Mouse (Mus musculus) gastrocnemius, adult 8-10 months (tissue): Measurements from ENCODE around the gene Prmt7. TPM values are rescaled to one million over a fixed set of nuclear protein-coding genes. Genes with fewer than 3 reads are reported as not detected.

Experiments
- DNase-seq, 2 experiments: peaks; one replicate each; pipeline ENCODE4 v3.0.0; 2022; ENCODE audit warnings: low spot score in 2 of 2
- total RNA-seq, 4 experiments: library from RNA; stranded (reverse); gene quantifications; 2 replicates each; pipeline ENCODE4 v1.2.4; 2022

Gene Prmt7
- total RNA-seq, 4 experiments from 2014 or later = 31.1 to 36.8 (median 34.2) TPM

DNA sequence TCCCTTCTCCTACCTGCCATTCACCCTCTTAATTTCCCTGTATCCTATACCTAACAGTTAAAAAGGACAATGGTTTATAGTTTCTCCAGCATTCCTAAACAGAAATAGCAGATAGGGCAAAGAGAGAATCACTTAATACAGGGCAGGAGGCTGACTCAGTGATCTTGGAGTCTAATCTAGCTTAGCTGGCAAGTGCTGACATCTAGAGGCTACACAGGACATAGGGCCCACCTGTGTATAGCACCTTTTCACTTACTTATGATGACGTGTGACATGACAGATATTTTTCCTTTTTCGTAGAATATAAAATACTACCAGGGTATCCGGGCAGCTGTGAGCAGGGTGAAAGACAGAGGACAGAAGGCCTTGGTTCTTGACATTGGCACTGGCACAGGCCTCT, 8.9 kb downstream of the Prmt7 start:
- DNase-seq = no peak

DNA sequence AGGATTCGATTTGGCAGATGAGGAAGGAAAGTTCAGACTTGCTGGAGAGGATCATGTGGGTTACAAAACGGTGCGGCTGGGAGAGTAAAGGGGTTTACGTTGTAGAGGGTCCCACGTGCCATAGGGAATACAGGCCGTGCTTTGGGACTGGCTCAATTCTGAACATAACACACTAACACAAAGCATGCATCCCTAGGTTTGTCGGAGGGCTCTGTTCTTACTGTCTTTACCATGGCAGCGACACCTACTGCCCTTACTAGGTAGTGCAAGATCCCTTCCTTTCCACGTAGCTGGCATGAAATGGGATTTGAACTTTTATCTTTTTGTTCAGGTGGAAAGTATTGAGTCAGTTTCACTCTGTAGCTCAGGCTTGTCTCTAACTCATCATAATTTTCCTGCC, 15.9 kb downstream of the Prmt7 start:
- no peak for DNase-seq

DNA sequence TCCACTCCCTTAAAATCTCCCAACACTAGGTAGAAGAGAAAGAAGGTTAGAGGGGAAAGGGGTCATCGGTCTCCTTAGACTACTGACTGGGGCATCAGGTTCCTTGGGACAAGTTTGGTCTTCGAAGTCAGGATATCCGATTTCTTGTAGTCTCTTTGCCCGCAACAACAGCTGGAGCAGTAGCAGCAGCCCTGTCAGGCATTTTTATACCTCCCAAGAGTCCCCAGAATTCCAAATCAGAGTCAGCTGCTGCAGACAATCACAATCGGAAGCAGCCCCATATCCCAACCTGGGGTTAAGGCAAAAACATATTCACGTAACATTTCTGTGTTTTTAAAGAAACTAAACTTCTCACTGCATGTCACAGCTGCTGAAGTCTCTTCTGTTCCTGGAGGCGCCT, 20.8 kb downstream of the Prmt7 start:
- DNase-seq = no peak

DNA sequence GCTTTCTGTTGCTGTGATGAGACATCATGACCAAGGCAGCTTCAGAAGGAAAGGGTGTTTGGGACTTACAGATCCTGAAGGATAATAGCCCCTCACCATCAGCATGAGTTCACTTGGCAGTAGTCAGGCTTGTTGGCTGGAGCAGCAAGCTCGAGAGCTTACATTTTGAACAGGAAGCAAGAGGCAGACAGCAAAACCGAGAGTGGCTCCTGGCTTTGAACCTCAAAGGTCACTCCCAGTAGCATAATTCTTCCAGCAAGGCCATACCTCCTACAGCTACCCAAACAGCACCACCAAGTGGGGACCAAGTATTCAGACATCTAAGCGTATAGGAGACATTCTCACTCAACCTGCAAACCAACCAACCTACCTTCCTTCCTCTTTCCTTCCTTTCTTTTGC, 22.0 kb downstream of the Prmt7 start:
- no peak for DNase-seq

DNA sequence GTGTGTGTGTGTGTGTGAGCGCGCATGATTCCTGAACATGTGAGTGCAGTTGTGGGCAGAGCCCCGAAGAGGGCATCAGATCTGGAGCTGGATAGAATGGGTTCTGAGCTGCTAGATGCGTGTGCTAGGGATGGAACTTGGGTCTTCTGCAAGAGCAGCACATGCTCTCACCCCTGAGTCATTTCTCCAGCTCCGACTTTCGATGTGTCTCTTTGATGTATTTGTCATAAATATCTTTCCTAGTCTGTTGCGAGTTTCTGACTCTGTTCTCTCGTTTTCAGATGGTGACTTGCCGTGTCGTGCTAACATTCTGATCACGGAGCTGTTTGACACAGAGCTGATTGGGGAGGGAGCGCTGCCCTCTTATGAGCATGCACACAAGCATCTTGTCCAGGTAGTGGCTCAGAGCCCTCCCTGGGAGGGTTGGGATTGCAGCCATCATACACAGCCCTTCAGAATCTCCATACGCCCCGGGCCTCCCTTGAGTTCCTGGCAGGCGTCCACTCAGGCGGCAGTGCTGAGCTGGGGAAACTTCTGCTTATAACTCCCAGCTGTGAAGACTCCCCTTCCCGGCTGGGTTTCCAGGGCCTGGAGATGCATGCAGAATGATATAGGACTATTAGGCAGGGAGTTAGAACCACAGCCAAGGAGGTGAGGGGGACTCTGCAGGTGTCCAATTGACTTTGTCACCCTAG, 24.0 kb downstream of the Prmt7 start:
- no peak for DNase-seq

DNA sequence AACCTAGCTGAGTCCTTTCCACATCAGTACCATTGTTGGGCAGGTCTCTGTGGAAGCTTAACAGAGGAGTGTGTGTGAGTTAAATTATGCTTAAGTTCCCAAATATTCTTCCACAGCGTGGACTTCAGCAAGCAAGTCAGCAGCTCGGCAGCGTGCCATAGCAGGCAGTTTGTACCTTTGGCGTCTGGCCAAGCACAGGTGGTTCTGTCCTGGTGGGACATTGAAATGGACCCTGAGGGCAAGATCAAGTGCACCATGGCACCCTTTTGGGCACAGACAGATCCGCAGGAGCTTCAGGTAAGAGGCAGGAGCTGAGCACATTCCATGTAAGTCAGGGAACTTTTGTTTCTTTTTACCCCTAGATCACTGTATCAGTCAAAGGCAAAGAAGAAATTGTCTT, 26.4 kb downstream of the Prmt7 start:
- DNase-seq = no peak

DNA sequence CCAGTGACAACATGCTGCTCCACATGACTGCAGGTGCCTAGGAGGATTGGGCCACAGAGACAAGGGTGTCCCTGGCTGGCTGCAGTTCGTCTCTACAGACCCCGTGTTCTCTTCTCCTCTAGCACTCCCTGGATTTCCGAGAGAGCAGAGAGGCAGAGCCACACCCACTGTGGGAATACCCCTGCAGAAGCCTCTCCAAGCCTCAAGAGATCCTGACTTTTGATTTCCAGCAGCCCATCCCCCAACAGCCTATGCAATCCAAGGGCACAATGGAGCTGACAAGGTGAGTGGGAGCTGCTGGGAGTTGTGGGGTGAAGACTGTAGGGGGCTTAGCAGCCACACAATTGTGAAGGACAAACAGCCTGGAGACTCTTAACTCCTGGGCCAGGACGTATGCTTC, 39.5 kb downstream of the Prmt7 start:
- no peak for DNase-seq

DNA sequence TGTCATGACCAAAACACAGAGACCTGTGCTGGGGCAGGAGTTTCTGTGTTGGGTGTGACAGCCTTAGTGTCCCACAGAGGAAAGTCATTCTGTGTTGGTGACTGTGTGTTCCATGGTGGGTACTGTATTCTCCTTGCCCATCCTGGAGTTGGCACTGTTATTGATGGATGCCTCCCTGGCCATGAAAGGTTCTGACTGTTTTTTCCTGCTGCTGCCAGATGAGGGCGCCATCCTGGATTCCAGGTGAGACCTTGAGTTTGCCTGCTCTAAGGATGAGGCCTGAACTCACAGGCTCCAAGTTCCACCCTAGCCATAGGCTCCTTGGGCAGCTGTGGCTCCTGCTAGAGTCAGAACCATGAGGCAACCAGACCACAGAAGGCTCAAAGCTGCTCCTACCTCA, 47.4 kb downstream of the Prmt7 start:
- no peak for DNase-seq

DNA sequence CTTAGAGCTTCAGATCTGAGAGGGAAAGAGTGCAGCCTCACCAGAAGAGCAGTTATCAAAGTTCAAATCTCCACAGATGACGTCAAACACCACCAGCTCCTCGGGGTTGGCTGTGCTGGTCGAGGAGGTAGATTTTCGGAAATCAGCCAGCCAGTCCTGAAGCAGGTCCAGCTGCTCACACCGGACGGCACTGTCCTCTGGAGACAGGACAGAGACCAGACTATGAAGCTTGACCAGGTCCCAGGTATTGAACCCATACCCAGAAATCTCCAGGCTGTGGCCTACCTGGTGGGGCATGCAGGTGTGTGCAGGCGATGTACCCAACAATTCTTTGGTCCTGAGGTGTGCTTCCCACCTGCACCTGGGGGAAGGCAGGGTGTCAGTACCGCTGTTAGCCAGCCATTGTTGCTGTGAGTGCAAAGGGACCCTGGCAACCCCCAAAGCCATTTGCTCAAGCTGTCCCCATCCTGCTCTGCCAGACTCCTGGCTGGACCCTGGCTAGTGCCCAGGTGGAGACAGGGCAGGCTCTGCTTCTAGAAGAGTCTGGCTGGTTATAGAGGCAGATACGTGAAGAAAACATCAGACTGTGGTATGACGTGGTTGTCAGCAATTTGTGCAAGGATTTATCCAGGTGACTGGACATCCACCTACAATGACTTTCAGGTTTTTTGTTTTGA, 49.0 kb downstream of the Prmt7 start:
- no peak for DNase-seq

DNA sequence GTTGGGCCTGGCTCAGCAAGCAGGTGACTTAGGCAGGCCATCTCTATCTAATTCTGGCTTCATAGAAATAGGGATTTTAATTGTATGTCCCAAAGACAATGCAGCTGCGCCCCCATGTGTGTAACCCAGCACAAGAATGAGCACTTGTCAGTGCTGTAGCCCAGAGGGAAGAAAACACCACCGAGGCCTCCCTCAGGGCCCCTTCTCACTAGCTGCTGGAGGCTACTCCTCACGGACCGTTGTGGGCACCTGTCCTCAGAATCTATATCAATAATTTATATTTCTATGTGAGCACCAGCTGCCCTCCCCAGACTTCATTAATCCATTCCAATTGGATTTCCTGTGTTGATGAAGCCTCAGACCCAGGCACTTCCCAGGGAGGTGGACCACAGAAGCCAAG, 50.2 kb downstream of the Prmt7 start:
- no peak for DNase-seq

DNA sequence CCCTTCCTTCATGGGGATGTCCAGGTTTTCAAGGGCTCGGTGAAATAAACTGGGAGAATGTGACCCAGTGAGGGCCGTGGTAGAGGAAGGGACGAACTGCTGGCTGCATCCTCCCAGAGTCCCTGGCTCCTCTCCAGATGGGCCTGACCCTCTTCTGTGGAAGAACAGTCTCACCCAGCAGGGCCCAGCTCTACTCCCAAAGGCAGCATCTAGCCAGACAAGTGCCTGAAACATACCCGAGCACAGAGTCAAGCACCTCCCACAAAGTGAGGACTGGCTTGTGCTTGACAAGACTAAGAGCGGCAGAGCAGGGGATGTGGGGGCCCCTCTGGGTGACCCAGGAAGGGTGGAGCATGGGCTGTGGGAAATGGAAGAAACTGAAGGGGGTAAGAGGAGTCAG, 51.6 kb downstream of the Prmt7 start:
- peak; percentile 12 to 13 for DNase-seq

DNA sequence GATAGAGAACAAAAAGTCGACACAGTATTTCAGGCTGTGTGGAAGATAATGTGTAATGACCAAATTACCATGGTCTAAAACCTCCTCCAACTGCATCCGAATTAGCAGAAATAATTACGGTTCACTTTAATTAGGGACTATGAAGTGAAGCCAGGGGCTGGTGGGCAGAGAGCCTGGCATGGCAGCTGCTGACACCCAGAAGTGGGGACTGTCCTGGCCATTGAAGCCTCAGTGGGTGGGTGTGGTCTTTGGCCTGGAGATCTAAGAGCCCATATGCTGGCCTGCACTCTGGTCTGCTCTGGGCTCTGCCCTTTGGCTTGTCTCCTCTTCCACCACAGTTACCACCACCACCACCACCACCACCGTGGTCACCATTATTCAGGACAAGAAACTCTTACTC, 53.2 kb downstream of the Prmt7 start:
- DNase-seq = no peak

DNA sequence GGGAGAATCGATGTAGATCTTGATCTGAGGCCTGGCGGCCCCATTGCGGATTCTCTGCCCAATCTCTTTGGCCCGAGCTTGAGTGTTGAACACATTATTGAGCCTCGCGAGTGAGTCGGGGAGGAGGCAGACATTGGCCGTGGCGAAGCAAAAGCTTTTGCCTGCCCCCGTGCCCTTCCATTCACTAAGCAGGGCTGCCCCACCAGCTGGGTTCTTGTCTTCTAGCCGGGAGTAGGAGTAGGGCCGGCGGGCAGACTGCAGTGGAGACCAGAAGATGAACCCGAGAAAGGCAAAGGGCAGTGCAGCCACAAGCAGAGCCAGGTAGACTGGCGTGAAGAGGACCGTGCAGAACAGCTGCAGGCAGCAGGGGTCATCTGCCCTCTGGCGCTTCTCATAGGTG, 54.7 kb downstream of the Prmt7 start:
- no peak for DNase-seq

DNA sequence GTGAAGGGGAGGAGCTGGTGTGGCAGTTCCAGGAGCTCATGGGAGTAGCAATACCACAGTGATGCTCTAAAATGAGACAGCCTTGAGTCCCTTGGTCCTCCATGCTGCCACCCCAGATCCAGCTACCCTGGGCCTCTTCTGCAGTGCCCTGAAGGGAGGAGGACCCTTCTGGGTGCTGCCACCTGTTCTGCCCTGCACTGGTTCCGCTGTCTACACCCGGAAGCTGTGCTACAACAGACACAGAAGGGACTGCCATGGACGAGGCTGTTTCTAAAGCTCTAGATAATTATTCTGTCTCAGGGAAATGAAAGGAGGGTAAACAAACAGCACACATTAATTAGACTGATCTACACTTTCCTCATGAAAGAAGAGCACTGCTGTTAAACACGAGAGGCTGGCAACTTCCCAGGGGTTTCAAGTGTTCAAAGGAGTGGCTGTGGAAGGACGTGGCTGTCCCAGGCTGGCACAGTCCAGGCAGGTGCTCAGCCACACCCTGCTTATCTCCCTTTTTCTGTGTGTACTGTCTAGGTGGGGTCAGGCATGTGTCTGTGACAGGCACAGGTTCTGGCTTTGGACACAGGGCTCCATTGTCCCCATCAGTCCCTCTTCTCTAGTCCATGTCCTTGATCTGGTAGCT, 58.1 kb downstream of the Prmt7 start:
- no peak for DNase-seq

DNA sequence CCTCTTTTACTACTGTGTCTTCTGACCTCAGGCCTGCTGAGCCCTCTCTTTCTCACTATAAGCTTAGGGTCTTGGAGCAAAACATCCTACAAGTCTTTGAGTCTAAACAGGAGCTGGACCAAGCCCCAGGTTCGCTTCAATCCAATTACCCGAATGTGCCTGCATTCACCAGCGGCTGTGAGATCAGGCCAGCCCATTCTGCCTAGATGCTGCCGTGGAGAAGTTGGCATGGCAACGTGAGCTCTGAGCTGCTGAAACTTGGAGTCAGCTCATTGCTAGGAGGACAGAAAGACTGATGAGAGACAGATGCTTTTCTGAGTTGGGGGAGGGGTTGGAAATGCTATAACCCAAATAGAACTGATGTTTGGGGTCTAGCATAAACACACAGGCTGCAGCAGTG, 60.1 kb downstream of the Prmt7 start:
- no peak for DNase-seq

DNA sequence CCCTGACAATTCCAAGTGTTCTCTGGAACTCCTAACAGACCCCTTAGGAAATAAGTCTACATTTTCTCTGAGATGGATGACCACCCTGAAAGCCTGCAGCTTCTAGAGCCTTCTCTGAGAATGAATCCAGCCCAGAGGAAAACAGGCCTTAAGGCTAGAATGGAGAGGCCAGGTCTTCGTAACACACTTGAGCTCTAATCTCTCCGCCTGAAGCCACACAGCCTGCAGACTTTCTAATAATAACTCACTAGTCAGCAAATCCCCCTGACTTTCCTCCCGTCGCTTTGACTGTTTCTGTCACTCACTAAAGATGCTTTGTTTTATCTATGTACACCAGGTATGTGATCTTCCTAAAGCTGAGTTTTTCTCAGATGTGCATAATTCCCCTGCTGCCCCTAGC, 60.6 kb downstream of the Prmt7 start:
- no peak for DNase-seq

DNA sequence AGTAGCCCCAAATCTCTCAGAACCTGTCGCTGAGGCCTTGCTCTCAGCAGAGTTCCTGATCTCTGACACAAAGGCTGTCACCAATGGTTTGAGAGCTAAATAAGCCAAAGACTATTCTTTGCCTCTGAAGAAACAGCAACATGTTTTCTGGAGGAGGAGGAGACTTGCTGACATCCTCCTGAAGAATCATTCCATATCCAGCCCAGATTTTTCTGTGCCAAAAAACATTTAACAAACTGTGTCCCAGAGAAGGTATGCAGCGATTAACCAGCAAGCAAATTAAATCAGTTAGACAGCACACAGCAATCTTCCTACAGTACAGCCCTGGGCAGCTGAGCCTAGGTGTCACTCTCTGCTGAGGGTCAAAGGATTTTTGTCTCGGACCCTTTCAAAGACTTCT, 62.7 kb downstream of the Prmt7 start:
- no peak for DNase-seq

DNA sequence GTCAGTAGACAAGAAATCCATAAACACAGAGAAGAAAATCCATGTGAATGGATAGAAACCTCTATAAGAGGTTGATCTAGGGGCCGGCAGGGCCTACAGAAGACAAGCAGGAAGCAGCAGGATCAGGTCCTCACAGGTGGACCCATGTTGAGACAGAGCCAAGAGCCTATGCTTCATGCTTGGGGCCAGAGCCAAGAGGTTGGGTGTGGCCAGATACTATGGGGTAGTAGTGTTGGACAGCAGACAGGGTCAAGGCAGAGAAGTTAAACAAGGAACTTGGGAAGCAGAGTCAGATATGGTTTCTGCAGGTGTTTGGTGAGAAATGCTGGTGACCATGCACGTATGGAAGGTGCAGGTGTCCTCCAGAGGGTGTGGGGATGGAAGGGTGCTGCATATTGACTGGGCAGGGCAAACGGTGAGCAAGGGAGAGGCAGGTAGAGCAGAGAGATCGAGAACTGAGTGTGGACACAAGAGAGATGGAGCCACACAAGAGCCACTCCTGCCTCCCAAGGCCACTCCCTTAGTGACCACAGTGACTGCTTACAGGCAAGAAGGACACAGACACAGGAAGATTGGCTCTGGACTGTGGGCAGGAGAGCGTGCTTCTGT, 66.1 kb downstream of the Prmt7 start:
- DNase-seq = no peak

DNA sequence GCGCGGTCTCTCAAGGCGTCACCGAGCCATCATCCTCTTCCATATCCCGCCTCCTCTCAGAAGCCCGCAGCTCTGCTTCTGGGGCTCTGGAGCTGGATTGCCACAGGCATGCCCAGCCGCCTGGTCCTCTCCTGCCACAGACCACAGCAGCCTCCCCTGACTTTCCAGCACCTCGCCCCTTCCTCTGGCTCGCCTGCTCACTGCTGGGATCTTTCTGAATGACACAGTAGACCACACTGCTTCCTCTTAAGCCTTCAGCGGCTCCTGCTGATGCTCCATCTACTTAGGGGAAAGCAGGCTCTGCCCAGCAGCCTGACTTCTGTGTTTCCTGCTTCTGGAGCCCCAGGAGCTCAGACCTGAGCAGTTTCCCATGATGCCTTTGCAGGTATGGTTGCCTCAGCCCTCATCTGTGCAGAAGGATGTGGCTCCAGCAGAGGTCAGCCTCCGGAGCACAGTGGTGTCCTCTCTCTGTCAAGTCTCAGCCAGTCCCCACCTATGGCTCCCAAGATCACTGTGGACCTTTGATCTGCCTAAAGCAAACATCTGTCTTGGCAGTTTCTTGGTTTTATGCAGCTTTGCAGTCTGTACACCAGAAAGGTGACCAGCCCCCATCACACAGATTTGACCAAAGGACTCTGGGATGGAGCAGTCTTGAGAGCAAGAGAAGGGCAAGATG, 67.8 kb downstream of the Prmt7 start:
- DNase-seq = no peak

DNA sequence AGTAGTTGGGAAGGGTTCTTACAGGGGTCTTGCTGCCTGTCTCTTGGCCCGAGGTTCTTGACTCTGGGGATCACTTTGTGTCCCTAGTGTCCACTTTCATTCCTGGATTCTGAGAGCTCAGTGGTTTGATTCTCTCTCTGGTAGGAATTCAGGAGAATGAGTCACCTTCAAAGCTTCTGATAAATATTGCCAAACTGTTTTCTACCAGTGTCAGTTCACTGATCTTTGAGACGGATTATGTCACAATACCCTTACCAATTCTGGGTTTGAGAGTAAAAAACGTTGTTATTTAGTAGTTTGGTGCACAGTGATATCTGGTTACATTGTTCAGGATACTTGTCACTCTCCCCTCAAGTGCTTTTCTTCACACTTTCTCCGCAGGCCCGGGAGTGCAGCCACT, 69.4 kb downstream of the Prmt7 start:
- no peak for DNase-seq

DNA sequence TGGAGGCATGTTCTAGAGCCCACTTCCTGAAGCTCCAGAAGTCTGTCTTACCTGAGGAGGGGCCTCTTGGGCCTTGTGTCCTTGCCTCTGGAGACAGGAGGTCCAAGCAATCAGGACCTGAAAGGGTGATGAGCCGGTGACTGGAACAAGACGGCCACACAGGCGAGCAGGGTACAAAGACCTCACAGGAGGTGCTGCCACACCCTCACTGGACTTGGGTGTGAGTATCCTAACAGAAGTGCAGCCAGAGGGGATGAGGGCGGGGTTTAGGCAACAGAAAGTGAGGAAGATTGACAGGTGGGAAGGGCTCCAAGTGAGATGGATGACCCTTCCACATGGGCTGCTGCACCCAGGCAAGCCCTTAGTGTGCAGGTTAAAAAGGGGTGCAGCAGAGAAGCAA, 70.1 kb downstream of the Prmt7 start:
- DNase-seq = no peak

DNA sequence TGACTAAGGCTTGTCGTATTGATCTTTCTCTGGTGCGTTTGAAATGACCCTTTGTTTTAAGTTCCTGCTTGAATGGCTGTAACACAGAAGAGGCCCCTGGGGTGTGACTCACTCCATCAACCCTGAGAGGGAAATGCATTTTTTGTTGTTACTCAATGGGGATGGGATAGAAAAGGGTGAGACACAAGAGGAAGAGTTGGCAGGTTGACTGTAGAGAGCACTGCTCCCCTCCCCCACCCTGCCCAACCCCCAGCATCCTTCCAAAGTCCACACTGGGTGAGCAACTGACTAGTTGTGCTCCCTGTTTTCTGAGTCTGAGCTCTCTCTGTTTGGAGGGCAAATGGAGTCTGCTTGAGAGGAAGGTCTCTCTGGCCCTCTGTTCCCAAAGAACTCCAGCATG, 76.7 kb downstream of the Prmt7 start:
- no peak for DNase-seq
